Mouse (Mus musculus) spleen, adult 2 months (tissue): ENCODE measurements around the gene Memo1.

Experiments
- CTCF ChIP-seq: fragments of 200-500 bp; IDR thresholded peaks from 2 replicates; pipeline ENCODE4 v1.5.1; 2011; ENCODE audit warnings: mild to moderate bottlenecking, inconsistent platforms; ENCODE audit not compliant: insufficient read depth, insufficient read length, insufficient replicate concordance; ENCODE audit errors: extremely low read depth
- POLR2A ChIP-seq: fragments of 200-500 bp; IDR thresholded peaks from 2 replicates; pipeline ENCODE4 v1.6.1; 2011; ENCODE audit warnings: low read depth, low read length, inconsistent platforms

- no peak for TF ChIP-seq CTCF
- TF ChIP-seq POLR2A, result no peak
These were observed 109.1 kb downstream of the Memo1 start for GRCm38 (mm10) chr17:74186197-74186596.
